Mouse (Mus musculus): ENCODE data around the gene Gm21983.

Gm21983 gene

GRCm38 (mm10) chr7:27180837-27181695, at the start of gene Gm21983, which contains the start of gene Mia:
TSS of gene Gm21983 (minus strand) at chr7:27181086.
TSS of gene Mia (minus strand) at chr7:27181157.
- in situ Hi-C loops (cut with MboI, MseI): loop anchor here (25.0 kb wide), 2 partner anchors 1494 to 1919 kb away; partner anchors contain the start of genes B9d2, Cic, Erf and Tgfb1

GRCm38 (mm10) chr7:27228865-27229264, 48.0 kb upstream of the Gm21983 start:
- in situ Hi-C loops (cut with MboI, MseI): no loop called here

- in situ Hi-C loops (cut with MboI, MseI): no loop called here
Observed at GRCm38 (mm10) chr7:27228281-27228821, 47.5 kb upstream of the Gm21983 start, which contains the start of gene Itpkc. TSS of gene Itpkc (minus strand) at chr7:27228661.

GRCm38 (mm10) chr7:27227676-27228075, 46.8 kb upstream of the Gm21983 start:
- in situ Hi-C loops (cut with MboI, MseI): no loop called here

GRCm38 (mm10) chr7:27227276-27227675, 46.4 kb upstream of the Gm21983 start:
- in situ Hi-C loops (cut with MboI, MseI): no loop called here

- in situ Hi-C loops (cut with MboI, MseI): no loop called here
Observed at GRCm38 (mm10) chr7:27224877-27225575, 44.1 kb upstream of the Gm21983 start.

- in situ Hi-C loops (cut with MboI, MseI): no loop called here
Observed at GRCm38 (mm10) chr7:27222538-27222937, 41.7 kb upstream of the Gm21983 start.

GRCm38 (mm10) chr7:27221939-27222338, 41.1 kb upstream of the Gm21983 start:
- in situ Hi-C loops (cut with MboI, MseI): no loop called here

- in situ Hi-C loops (cut with MboI, MseI): no loop called here
Observed at GRCm38 (mm10) chr7:27219937-27220336, 39.1 kb upstream of the Gm21983 start.

- in situ Hi-C loops (cut with MboI, MseI): no loop called here
Observed at GRCm38 (mm10) chr7:27218586-27218985, 37.7 kb upstream of the Gm21983 start.

GRCm38 (mm10) chr7:27212626-27213025, 31.7 kb upstream of the Gm21983 start:
- in situ Hi-C loops (cut with MboI, MseI): no loop called here

GRCm38 (mm10) chr7:27203730-27204449, 23.0 kb upstream of the Gm21983 start:
- in situ Hi-C loops (cut with MboI, MseI): no loop called here

GRCm38 (mm10) chr7:27198779-27199178, 17.9 kb upstream of the Gm21983 start:
- in situ Hi-C loops (cut with MboI, MseI): loop anchor here (25.0 kb wide), 2 partner anchors 1511 to 1936 kb away; partner anchors contain the start of genes B9d2, Cic, Erf and Tgfb1

- in situ Hi-C loops (cut with MboI, MseI): loop anchor here (25.0 kb wide), 2 partner anchors 1511 to 1936 kb away; partner anchors contain the start of genes B9d2, Cic, Erf and Tgfb1
Observed at GRCm38 (mm10) chr7:27198355-27198754, 17.5 kb upstream of the Gm21983 start.

- in situ Hi-C loops (cut with MboI, MseI): loop anchor here (25.0 kb wide), 2 partner anchors 1510 to 1935 kb away; partner anchors contain the start of genes B9d2, Cic, Erf and Tgfb1
Observed at GRCm38 (mm10) chr7:27197634-27198033, 16.7 kb upstream of the Gm21983 start.

- in situ Hi-C loops (cut with MboI, MseI): loop anchor here (25.0 kb wide), 2 partner anchors 1510 to 1935 kb away; partner anchors contain the start of genes B9d2, Cic, Erf and Tgfb1
Observed at GRCm38 (mm10) chr7:27197136-27197535, 16.2 kb upstream of the Gm21983 start.

- in situ Hi-C loops (cut with MboI, MseI): loop anchor here (25.0 kb wide), 2 partner anchors 1509 to 1934 kb away; partner anchors contain the start of genes B9d2, Cic, Erf and Tgfb1
Observed at GRCm38 (mm10) chr7:27195681-27196611, 15.1 kb upstream of the Gm21983 start, which contains the start of the genes BC024978 and Snrpa. TSS of gene BC024978 (plus strand) at chr7:27195781. TSS of gene Snrpa (minus strand) at chr7:27196271.

- in situ Hi-C loops (cut with MboI, MseI): loop anchor here (5.0 to 25.0 kb wide), 3 partner anchors 39 to 1931 kb away; partner anchors contain the start of genes B9d2, Cic, Coq8b and Erf
Observed at GRCm38 (mm10) chr7:27193731-27194130, 12.8 kb upstream of the Gm21983 start.

- in situ Hi-C loops (cut with MboI, MseI): loop anchor here (5.0 to 25.0 kb wide), 3 partner anchors 40 to 1930 kb away; partner anchors contain the start of genes B9d2, Cic, Coq8b and Erf
Observed at GRCm38 (mm10) chr7:27192434-27192833, 11.5 kb upstream of the Gm21983 start.

All from regulatory T cell (primary cell).